Mouse (Mus musculus): ENCODE measurements around the gene Sfmbt2. TPM values are rescaled to one million over a fixed set of nuclear protein-coding genes. Genes with fewer than 3 reads are reported as not detected.
"Not testable (repeated sequence)": the region's sequence is repeated elsewhere in the genome, so short reads cannot be mapped to it uniquely, and the experiment has no call there.

The Sfmbt2 gene
- polyA plus RNA-seq, 1 experiment = 0.19 TPM

DNA sequence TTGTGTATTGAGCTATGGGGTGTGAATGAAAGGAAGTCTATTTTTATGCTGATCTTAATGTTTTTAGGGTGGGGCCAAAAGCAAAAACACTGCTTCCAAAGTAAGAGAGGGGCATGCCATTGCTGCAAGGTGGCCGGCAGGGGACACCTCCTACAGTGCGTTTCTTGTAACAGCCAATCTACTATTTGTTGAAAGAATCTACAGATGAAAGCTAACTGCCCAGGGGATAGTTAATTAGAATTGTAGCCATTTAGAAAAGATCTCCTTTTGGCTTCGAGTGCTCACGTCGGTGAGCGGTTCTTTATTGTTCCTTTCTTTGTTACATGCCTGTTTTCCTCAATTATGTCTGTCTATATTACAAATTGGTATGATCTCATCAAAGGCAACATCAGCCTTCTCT, 36.0 kb upstream of the Sfmbt2 start:
- Histone ChIP-seq H3K4me3 (no peak overlapping the region), H3K79me2 (ENCODE audit: control insufficient read depth, insufficient read depth) (no peaks in the 10 kb centered on the region), H3K4me2 (ENCODE audit: low read depth) (no peak overlapping the region), H3ac (ENCODE audit: control insufficient read depth, insufficient read length) (no peak overlapping the region), H3K27me3 (ENCODE audit: control insufficient read depth, insufficient read depth, insufficient read length) (no peaks in the 10 kb centered on the region), H3K36me3 (ENCODE audit: control insufficient read depth, insufficient read depth) (no peaks in the 10 kb centered on the region)
- TF ChIP-seq CEBPB (IDR thresholded peaks at IDR 0.05; ENCODE audit: insufficient read depth, poor library complexity, severe bottlenecking) (no peak), MYOD1 (IDR thresholded peaks at IDR 0.05; ENCODE audit: control insufficient read depth in 1 of 3, insufficient read length in 2 of 3, low read depth in 2 of 3) (no peak), USF1 (IDR thresholded peaks at IDR 0.05; ENCODE audit: low read depth) (no peak), TCF3 (IDR thresholded peaks at IDR 0.05; ENCODE audit: insufficient read length, low read depth) (no peak)

DNA sequence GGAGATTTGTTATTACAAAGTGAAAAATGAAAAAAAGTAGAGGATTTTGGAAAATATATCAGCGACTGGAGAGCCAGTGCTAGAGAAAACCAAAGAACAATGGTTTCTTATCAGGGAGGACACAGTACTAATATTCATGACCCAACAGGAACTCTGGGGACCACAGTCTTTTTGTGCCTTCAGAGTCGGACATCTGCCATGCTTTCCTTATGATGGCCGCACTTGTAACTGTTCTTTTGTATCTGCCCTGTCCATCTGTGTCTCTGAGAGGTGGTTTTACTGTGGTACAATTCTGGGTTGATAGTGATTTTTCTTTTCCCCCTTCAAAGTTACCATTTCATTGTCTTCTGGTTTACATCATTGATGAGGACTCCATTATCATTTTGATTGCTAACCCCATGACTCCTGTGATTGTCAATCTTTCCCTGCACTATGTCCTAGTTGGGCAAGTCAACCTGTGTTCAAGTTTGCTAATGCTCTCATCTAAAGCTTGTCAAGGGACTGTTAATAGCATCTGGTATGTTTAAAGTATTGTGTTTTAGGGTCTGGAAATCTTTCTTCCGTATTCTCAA, 35.2 kb upstream of the Sfmbt2 start:
- Histone ChIP-seq H3K4me3 (no peak overlapping the region), H3K79me2 (ENCODE audit: control insufficient read depth, insufficient read depth) (no peaks in the 10 kb centered on the region), H3ac (ENCODE audit: control insufficient read depth, insufficient read length) (no peak overlapping the region), H3K36me3 (ENCODE audit: control insufficient read depth, insufficient read depth) (no peaks in the 10 kb centered on the region), H3K27me3 (ENCODE audit: control insufficient read depth, insufficient read depth, insufficient read length) (no peaks in the 10 kb centered on the region), H3K4me2 (ENCODE audit: low read depth) (no peak overlapping the region)
- TF ChIP-seq MAX (IDR thresholded peaks at IDR 0.05; ENCODE audit: low read depth) (no peak), CEBPB (IDR thresholded peaks at IDR 0.05; ENCODE audit: insufficient read depth, poor library complexity, severe bottlenecking) (no peak), TCF12 (IDR thresholded peaks at IDR 0.05; ENCODE audit: insufficient read depth, poor library complexity, severe bottlenecking) (no peak), E2F4 (IDR thresholded peaks at IDR 0.05; ENCODE audit: insufficient read depth) (no peak), MYOD1 (IDR thresholded peaks at IDR 0.05; ENCODE audit: control insufficient read depth in 1 of 3, insufficient read length in 2 of 3, low read depth in 2 of 3) (no peak), POLR2A (IDR thresholded peaks at IDR 0.05; ENCODE audit: insufficient read length, low read depth) (no peak), TCF3 (IDR thresholded peaks at IDR 0.05; ENCODE audit: insufficient read length, low read depth) (no peak)

DNA sequence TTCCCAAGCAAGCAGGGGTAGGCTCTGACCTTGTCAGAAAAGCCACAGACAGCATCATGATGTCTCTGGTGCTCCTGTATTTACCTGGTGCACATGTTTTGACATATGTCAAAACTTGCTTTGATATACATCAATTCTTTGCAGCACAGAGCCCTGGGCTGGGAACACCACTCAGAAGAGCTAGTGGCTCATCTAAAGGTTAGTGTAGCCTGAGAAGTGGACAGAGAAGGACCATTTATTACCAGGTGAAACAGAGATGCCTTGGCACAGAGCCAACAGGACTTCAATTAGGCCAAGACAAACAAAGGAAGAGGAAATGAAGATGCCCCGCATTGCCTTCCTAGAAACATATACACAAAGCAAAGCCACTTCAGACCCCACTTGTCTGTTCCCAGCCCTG, 30.3 kb upstream of the Sfmbt2 start:
- no peak for TF ChIP-seq TCF3 (IDR thresholded peaks at IDR 0.05; ENCODE audit: insufficient read length, low read depth)
- no peak for TF ChIP-seq MYOG (IDR thresholded peaks at IDR 0.05; ENCODE audit: control insufficient read depth in 1 of 3, insufficient read depth in 1 of 3, insufficient read length in 2 of 3, low read depth in 2 of 3)
- no peak for TF ChIP-seq MAX (IDR thresholded peaks at IDR 0.05; ENCODE audit: low read depth)
- TF ChIP-seq USF1 (IDR thresholded peaks at IDR 0.05; ENCODE audit: low read depth) = no peak
- no peak for TF ChIP-seq SRF (IDR thresholded peaks at IDR 0.05; ENCODE audit: control insufficient read depth, insufficient read length, low read depth)
- TF ChIP-seq REST (IDR thresholded peaks at IDR 0.05; ENCODE audit: insufficient read depth, insufficient read length) = no peak
- no peak for TF ChIP-seq E2F4 (IDR thresholded peaks at IDR 0.05; ENCODE audit: insufficient read depth)
- no peak for TF ChIP-seq POLR2A (IDR thresholded peaks at IDR 0.05; ENCODE audit: insufficient read length, low read depth)
- TF ChIP-seq TCF12 (IDR thresholded peaks at IDR 0.05; ENCODE audit: insufficient read depth, poor library complexity, severe bottlenecking) = no peak
- no peak for TF ChIP-seq MYOD1 (IDR thresholded peaks at IDR 0.05; ENCODE audit: control insufficient read depth in 1 of 3, insufficient read length in 2 of 3, low read depth in 2 of 3)
- no peak for TF ChIP-seq POLR2AphosphoS2 (IDR thresholded peaks at IDR 0.05; ENCODE audit: insufficient read length, low read depth)
- no peak for TF ChIP-seq CEBPB (IDR thresholded peaks at IDR 0.05; ENCODE audit: insufficient read depth, poor library complexity, severe bottlenecking)

GRCm38 (mm10) chr2:10343523-10343922, 26.8 kb upstream of the Sfmbt2 start:
- TF ChIP-seq CEBPB (IDR thresholded peaks at IDR 0.05; ENCODE audit: insufficient read depth, poor library complexity, severe bottlenecking) = no peak
- no peaks in the 10 kb centered on the region for H3K27me3 ChIP-seq (ENCODE audit: control insufficient read depth, insufficient read depth, insufficient read length)
- H3K79me2 ChIP-seq (ENCODE audit: control insufficient read depth, insufficient read depth) = no peaks in the 10 kb centered on the region
- no peaks in the 10 kb centered on the region for H3K36me3 ChIP-seq (ENCODE audit: control insufficient read depth, insufficient read depth)
- no peak overlapping the region for H3K4me3 ChIP-seq
- peak overlapping the region; percentile 34 for H3K4me2 ChIP-seq (ENCODE audit: low read depth)
- H3ac ChIP-seq (ENCODE audit: control insufficient read depth, insufficient read length) = no peak overlapping the region

More for the DNA sequence above, 30.3 kb upstream of the Sfmbt2 start:
- no peak overlapping the region for H3ac ChIP-seq (ENCODE audit: control insufficient read depth, insufficient read length)
- H3K4me2 ChIP-seq (ENCODE audit: low read depth) = no peak overlapping the region
- H3K27me3 ChIP-seq (ENCODE audit: control insufficient read depth, insufficient read depth, insufficient read length) = no peaks in the 10 kb centered on the region
- H3K79me2 ChIP-seq (ENCODE audit: control insufficient read depth, insufficient read depth) = no peaks in the 10 kb centered on the region
- H3K36me3 ChIP-seq (ENCODE audit: control insufficient read depth, insufficient read depth) = no peaks in the 10 kb centered on the region
- no peak overlapping the region for H3K4me3 ChIP-seq

- H3K4me3 ChIP-seq; H3K79me2 ChIP-seq (ENCODE audit: control insufficient read depth, insufficient read depth); H3K4me2 ChIP-seq (ENCODE audit: low read depth); H3K27me3 ChIP-seq (ENCODE audit: control insufficient read depth, insufficient read depth, insufficient read length); H3K36me3 ChIP-seq (ENCODE audit: control insufficient read depth, insufficient read depth); H3ac ChIP-seq (ENCODE audit: control insufficient read depth, insufficient read length): not testable (repeated sequence)
Observed at GRCm38 (mm10) chr2:10344073-10344472, 26.2 kb upstream of the Sfmbt2 start.

- no peaks in the 10 kb centered on the region for H3K36me3 ChIP-seq (ENCODE audit: control insufficient read depth, insufficient read depth)
- no peak overlapping the region for H3K4me2 ChIP-seq (ENCODE audit: low read depth)
- no peak overlapping the region for H3K4me3 ChIP-seq
- no peak for TF ChIP-seq CEBPB (IDR thresholded peaks at IDR 0.05; ENCODE audit: insufficient read depth, poor library complexity, severe bottlenecking)
- TF ChIP-seq TCF3 (IDR thresholded peaks at IDR 0.05; ENCODE audit: insufficient read length, low read depth) = no peak
- TF ChIP-seq TCF12 (IDR thresholded peaks at IDR 0.05; ENCODE audit: insufficient read depth, poor library complexity, severe bottlenecking) = no peak
- TF ChIP-seq SRF (IDR thresholded peaks at IDR 0.05; ENCODE audit: control insufficient read depth, insufficient read length, low read depth) = no peak
- no peak for TF ChIP-seq POLR2AphosphoS2 (IDR thresholded peaks at IDR 0.05; ENCODE audit: insufficient read length, low read depth)
- no peak for TF ChIP-seq REST (IDR thresholded peaks at IDR 0.05; ENCODE audit: insufficient read depth, insufficient read length)
- no peak for TF ChIP-seq POLR2A (IDR thresholded peaks at IDR 0.05; ENCODE audit: insufficient read length, low read depth)
- TF ChIP-seq MYOD1 (IDR thresholded peaks at IDR 0.05; ENCODE audit: control insufficient read depth in 1 of 3, insufficient read length in 2 of 3, low read depth in 2 of 3) = no peak
- TF ChIP-seq E2F4 (IDR thresholded peaks at IDR 0.05; ENCODE audit: insufficient read depth) = no peak
- TF ChIP-seq USF1 (IDR thresholded peaks at IDR 0.05; ENCODE audit: low read depth) = no peak
- no peak for TF ChIP-seq MYOG (IDR thresholded peaks at IDR 0.05; ENCODE audit: control insufficient read depth in 1 of 3, insufficient read depth in 1 of 3, insufficient read length in 2 of 3, low read depth in 2 of 3)
- no peak for TF ChIP-seq MAX (IDR thresholded peaks at IDR 0.05; ENCODE audit: low read depth)
- H3K79me2 ChIP-seq (ENCODE audit: control insufficient read depth, insufficient read depth) = no peaks in the 10 kb centered on the region
- H3ac ChIP-seq (ENCODE audit: control insufficient read depth, insufficient read length) = no peak overlapping the region
- H3K27me3 ChIP-seq (ENCODE audit: control insufficient read depth, insufficient read depth, insufficient read length) = no peaks in the 10 kb centered on the region
Observed at GRCm38 (mm10) chr2:10347193-10347592, 23.1 kb upstream of the Sfmbt2 start.

Data from myocyte (in vitro differentiated cells).